Mouse (Mus musculus): ENCODE data around the gene Telo2.
"Not testable (repeated sequence)": the region's sequence is repeated elsewhere in the genome, so short reads cannot be mapped to it uniquely, and the experiment has no call there.

Telo2 gene

DNA sequence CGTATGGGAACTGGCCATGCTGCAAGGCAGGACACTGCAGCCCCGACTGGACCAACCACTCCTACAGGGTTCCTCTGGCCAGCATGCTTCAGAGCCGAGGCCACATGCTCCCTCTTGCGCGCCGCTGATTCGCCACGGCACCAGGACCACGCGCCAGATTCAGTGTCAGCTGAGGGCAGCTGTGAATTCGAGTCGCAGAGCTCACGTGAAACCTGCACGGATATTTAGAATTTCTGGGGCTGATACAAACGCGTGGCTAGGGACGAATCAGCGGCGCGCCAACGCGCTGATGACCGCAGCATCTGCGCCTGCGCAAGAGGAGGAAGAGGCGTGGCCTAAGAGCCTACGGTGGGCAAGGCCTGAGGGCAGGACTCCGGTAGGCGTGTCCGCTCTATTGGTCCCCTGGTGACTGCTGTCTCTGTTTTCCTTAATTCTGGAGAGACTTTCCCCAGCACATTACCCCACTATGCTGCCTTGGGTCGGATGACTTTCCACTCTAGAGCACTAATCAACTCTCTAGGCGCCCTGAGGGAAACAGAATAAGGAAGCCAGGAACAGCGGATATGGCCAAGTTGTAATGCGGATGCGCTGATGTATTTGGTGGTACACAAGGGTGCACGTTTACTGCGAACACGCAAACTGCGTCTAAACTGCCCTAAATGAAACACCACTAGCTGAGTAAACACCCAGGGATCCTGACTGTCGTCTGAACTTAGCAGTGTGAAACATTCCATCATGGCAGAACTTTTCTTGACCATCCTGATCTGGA lies at the start of gene Telo2:
Gene Telo2, minus strand, starts transcription at position 304 of the 769 bp plus-strand sequence.
- in situ Hi-C loops (cut with MboI) = no loop called here

GRCm38 (mm10) chr17:25164770-25165169 lies 49.0 kb upstream of the Telo2 start:
- in situ Hi-C loops (cut with MboI) = no loop called here

DNA sequence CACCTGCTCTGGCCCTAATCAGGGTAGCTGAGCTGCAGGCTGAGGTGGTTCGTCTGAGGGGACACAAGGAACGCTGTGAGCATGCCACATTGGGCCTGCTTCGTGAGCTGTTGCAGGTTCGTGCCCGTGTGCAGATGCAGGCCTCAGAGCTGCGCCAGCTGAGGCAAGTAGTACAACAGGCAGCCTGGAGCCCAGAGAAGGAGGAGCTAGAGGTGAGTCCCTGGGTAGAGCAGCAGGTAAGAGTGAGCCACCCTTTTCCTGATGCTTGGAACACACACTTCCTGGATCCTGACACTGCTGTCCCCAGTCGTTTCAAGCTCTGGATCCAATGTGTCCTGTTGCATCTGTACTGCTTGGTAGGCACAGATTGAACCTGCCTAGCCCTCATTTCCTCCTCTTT lies 47.6 kb upstream of the Telo2 start:
- in situ Hi-C loops (cut with MboI) = no loop called here

- in situ Hi-C loops (cut with MboI) = no loop called here
Measured at GRCm38 (mm10) chr17:25162161-25162560, 46.4 kb upstream of the Telo2 start, which contains the start of gene Ccdc154. Gene Ccdc154, plus strand, starts transcription at chr17:25162461.

DNA sequence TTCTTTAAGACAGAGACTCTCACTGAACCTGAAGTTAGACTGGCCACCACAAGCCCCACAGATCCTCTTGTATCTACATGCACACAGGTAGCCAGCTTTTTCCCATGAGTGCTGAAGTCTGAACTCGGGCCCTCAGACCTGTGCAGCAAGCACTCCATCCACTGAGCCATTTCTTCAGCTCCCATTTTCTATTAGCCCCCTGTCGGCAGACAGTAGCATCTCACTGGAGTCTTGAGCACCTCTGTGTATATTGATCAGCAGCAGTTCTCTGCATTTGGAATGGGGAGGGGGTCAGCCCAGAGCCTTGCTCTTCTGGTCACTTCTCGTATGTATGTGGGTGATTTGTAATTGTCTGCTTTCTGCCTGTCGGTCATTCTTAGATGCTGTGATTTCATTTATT lies 24.2 kb upstream of the Telo2 start:
- in situ Hi-C loops (cut with MboI) = no loop called here

DNA sequence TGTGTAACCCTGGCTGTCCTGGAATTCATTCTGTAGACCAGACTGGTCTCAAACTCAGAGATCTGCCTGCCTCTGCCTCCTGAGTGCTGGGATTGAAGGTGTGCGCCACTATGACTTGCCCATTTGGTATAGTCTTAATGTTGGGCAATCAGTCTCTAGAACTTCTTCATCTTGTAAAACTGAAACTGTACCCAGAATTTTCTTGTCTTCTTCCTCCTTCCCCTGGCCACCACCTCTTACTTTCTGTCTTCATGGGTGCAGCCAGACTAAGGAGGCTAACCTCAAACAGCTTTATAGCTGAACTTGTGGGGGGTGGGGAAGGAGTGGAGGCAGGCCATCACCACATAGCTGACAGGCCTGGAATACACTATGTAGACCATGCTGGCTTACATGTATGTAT lies 23.0 kb upstream of the Telo2 start:
- in situ Hi-C loops (cut with MboI) = no loop called here

- in situ Hi-C loops (cut with MboI) = no loop called here
Measured at GRCm38 (mm10) chr17:25135622-25136021, 19.9 kb upstream of the Telo2 start.

DNA sequence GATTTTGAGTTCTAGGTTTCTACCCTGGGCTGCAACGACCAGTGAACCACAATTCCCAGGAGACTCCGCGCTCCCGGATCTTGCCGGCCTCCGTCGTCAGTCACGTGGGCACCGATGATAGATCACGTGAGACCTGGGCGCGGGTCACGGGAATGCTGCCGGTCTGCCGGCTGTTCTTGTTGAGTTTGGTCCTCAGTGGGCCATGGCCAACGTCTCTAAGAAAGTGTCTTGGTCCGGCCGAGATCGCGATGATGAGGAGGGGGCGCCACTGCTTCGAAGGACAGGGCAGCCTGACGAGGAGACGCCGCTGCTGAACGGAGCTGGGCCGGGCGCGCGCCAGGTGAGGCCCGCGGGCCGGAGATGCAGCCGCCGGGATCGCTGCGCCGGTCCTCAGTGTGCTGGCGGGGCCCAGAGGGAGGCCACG lies 17.5 kb upstream of the Telo2 start, which contains the start of gene Clcn7:
Gene Clcn7, plus strand, starts transcription at position 117 of the 424 bp plus-strand sequence.
- in situ Hi-C loops (cut with MboI) = no loop called here

DNA sequence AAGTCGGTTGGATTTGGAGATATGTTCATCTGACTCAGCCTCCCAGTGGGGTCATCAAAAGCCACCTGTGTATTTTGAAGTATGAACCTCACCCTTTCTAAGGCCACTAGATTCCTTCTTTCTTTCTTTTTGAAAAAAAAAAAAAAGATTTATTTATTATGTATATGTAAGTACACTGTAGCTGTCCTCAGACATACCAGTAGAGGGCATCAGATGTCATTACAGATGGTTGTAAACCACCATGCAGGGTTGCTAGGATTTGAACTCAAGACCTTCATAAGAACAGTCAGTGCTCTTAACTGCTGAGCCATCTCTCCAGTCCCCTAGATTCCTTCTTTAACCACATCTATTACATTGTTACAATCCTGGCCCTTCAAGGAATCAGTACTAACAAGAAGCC lies 14.3 kb upstream of the Telo2 start:
- in situ Hi-C loops (cut with MboI) = no loop called here

DNA sequence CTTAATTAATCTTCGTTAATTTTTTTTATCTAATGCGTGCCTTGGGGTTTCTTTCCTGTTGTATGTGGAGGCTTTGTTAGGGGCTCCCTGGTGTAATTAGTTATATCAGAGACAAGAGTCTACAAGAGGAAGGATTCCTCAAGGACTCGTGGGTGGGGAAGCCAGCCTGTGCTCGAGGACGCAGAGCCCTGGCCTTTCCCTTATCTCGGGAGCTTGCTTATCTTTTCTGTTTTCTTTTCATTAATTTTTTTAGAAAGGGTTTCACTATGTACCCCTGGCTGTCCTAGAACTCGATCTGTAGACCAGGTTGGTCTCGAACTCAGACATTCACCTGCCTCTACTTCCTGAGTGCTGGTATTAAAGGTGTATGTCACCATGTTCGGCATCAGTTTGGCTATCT lies 11.9 kb upstream of the Telo2 start:
- in situ Hi-C loops (cut with MboI) = no loop called here

GRCm38 (mm10) chr17:25127079-25127478 lies 11.3 kb upstream of the Telo2 start:
- in situ Hi-C loops (cut with MboI) = no loop called here

DNA sequence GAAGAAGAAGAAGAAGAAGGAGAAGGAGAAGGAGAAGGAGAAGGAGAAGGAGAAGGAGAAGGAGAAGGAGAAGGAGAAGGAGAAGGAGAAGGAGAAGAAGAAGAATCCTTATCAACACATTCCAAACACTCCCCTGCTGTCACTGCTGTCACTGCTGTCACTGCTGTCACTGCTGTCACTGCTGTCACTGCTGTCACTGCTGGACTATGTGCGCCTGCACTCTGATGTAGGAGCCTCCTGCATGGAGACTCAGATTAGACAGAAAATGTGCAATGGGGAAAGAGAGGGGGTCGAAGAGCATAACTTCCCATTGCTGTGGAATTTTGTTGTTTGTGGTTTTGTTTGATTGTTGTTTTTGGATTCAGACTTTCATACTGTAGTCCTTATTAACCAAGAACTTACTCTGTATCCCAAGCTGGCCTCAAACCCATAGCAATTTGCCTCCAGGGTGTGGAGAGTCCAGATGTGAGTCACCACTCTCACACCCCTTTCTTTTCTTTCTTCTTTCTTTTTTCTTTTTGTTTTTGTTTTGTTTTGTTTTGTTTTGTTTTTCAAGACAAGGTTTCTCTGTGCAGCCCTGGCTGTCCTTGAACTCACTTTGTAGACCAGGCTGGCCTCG lies 9.8 kb upstream of the Telo2 start:
- in situ Hi-C loops (cut with MboI) = not testable (repeated sequence)

DNA sequence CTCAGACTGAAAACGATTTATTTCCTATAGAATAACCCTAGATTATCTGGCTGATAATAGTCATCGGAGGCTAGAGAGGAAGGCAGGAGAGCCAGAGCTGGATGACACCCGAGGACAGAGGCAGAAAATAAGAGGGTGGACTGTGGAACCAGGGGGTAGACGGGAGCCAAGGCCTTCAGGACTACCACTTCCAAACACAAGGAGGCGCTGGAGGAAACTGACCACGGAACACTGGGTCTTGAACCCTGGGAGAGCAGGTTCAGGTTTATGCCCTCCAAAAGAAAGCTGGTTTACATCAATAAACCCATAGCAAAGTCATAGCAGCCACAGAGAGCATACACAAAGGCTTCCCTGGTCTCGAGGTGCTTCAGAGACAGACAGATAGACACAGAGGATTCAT lies 8.2 kb upstream of the Telo2 start:
- in situ Hi-C loops (cut with MboI) = loop anchor here (5.0 kb wide), 1 partner anchor 148 kb away; the partner anchor contains the start of gene Ube2i

GRCm38 (mm10) chr17:25120406-25120805 lies 4.6 kb upstream of the Telo2 start, which contains the start of gene Ptx4:
Gene Ptx4, plus strand, starts transcription at chr17:25120760.
- in situ Hi-C loops (cut with MboI) = loop anchor here (5.0 kb wide), 1 partner anchor 152 kb away; the partner anchor contains the start of gene Ube2i

- in situ Hi-C loops (cut with MboI) = no loop called here
Measured at GRCm38 (mm10) chr17:25117263-25117662, 1.5 kb upstream of the Telo2 start.

- in situ Hi-C loops (cut with MboI) = no loop called here
Measured at GRCm38 (mm10) chr17:25114908-25115645, 690 bp downstream of the Telo2 start.

DNA sequence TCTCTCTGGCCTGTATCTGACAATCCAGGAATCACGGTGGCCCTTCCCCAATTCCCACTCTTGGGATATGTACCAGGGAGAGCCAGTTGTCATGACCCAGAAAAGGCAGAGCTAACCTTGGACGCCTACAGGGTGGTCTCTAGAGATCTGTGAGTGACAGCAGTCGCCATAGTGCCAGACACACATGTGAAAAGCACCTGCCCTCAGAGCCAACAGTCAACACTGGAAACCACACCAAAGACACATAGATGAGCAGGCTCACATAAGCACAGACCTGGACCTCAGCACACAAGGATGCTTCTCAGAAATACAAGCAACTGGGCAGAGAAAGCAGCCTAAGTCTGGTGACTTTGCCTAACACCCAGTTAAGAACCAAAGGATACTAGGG lies 3.4 kb downstream of the Telo2 start:
- in situ Hi-C loops (cut with MboI) = no loop called here

GRCm38 (mm10) chr17:25111739-25112422 lies 3.9 kb downstream of the Telo2 start:
- in situ Hi-C loops (cut with MboI) = no loop called here

DNA sequence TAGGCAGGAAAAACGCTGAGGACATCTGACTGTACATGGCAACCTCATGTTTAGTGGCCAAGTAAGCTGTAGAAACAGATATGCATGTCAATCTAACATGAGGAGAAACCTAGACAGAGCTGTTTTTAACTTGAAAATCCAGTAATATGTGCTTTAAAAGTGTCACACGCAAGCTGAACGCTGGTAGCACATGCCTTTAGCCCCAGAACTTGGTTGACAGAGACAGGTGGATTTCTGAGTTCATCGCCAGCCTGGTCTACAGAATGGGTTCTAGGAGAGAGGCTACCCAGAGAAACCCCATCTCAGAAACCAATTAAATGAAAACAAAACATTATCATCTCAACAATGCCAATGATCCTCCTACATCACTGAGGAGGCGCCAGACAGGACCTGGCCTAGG lies 4.5 kb downstream of the Telo2 start:
- in situ Hi-C loops (cut with MboI) = no loop called here

GRCm38 (mm10) chr17:25110590-25110989 lies 5.2 kb downstream of the Telo2 start:
- in situ Hi-C loops (cut with MboI) = no loop called here

DNA sequence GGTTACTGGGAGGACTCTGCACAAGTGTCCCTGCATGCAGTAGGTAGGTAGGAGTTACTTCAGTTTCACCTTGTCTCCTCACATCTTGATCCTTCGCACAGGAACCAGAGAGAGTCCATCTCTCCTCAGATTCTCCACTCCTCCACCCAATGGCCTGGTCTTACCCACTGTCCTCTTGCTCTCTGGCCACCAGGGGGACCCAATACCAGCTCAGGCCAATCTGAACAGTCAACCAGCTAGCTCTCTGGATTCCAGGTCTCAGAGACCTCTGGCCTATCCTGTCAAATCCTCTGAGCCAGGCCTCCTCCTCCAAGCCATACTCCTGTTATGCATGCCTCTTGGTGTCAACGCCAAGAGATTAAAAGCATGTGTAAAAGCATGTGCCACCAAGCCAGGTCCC lies 6.2 kb downstream of the Telo2 start:
- in situ Hi-C loops (cut with MboI) = no loop called here

DNA sequence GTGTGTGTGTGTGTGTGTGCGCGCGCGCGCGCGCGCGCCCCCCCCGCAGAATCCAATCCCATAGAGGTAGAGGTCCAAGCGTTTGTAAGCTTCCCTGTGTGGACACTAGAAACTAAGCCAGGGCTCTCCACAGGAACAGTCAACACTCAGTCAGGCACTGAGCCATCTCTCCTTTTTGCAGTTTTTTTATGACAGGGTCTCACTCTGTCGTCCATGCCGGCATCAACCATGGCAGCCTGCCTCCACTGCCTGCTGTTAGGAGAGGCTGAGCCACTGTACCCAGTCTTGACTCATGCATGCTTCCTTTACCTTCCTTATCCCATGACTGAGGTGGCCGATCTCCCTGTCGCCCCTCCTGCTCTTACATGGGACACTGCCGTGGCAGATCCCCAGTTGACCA lies 8.0 kb downstream of the Telo2 start:
- in situ Hi-C loops (cut with MboI) = no loop called here
